In the genomic region with DNA sequence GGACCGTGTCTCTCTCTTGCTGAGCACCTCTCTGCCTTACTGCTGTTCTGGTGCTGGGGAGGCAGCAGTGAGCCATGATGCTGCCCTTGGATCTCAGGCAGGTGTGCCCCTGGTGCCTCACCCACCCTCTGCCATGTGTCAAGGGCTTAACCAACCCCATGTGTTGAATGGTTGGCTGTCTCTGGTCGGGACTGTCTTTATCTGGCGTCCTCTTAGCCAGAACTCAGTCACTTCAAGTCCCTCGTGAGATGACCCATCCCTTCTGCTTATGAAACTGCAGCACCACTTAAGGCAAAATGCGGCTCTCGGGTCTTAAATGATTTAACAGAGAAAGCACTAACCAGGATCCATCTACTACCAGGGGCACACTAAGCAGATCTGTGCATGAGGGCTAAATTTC, we compare ENCODE assay signal across 21 mouse cellular contexts.
DNase-seq lines count a peak whose midpoint lies in the region; ATAC-seq lines count a peak whose summit lies in the region.
"Had no signal": no experiment of that assay in that cellular context is flagged by ENCODE, and none has a peak within 500 bp of the region (broad histone marks: within the 10 kb centered on the region; RNA-seq: fewer than 3 reads in every experiment).

No protein-coding gene starts in this region.

- no peaks in the 10 kb centered on the region for H3K27me3 ChIP-seq in kidney, embryonic 15.5 days
- H3K27me3 ChIP-seq in forebrain, embryonic 15.5 days, result no peaks in the 10 kb centered on the region
- H3K27me3 ChIP-seq in hindbrain, embryonic 15.5 days, result no peaks in the 10 kb centered on the region
- H3K27me3 ChIP-seq in midbrain, embryonic 16.5 days (ENCODE audit: control insufficient read depth, insufficient read depth, low read depth, low read length), result no peaks in the 10 kb centered on the region

- H3K4me2 ChIP-seq in kidney, embryonic 15.5 days, result no peak overlapping the region
- no peak overlapping the region for H3K4me2 ChIP-seq in forebrain, embryonic 15.5 days (replicated peaks)
- no peak overlapping the region for H3K4me2 ChIP-seq in hindbrain, embryonic 15.5 days
- H3K4me2 ChIP-seq in midbrain, embryonic 16.5 days (ENCODE audit: low read length), result peak overlapping the region; percentile 29; the same call in 1 of the 2 replicates
- H3K4me2 ChIP-seq: heart, embryonic 12.5 days; liver, embryonic 11.5 days; lung, embryonic 14.5 days had no signal

- no peaks in the 10 kb centered on the region for H3K9me3 ChIP-seq in kidney, embryonic 15.5 days (replicated peaks)
- H3K9me3 ChIP-seq in forebrain, embryonic 15.5 days, result no peaks in the 10 kb centered on the region
- H3K9me3 ChIP-seq in hindbrain, embryonic 15.5 days, result no peaks in the 10 kb centered on the region
- no peaks in the 10 kb centered on the region for H3K9me3 ChIP-seq in midbrain, embryonic 16.5 days (replicated peaks; ENCODE audit: control insufficient read depth, low read length, poor library complexity, severe bottlenecking)
- H3K9me3 ChIP-seq: embryonic facial prominence, embryonic 10.5 days; heart, embryonic 12.5 days had no signal

- no peak for DNase-seq in kidney, postnatal 14 days
- no peak for DNase-seq in Muller cell, postnatal 12 days (ENCODE audit: inconsistent ontology term)
- no peak for DNase-seq in left cerebral cortex, postnatal 14 days (ENCODE audit: low spot score in 2 of 2)
- DNase-seq: adrenal gland, postnatal 25 days; cerebellum, adult 18-20 months; cerebellum, postnatal 36 days; gastrocnemius, postnatal 36 days; kidney, adult 11 months; lung, embryonic 14.5 days; lung, postnatal 4 days; right cerebral cortex, adult 18-20 months; thymus, adult 2 months had no signal

- 45% methylated on average over 6 of the region's 6 CpGs for WGBS in kidney, embryonic 15.5 days
- WGBS in forebrain, embryonic 15.5 days, result 61% methylated on average over 6 of the region's 6 CpGs
- 51% methylated on average over 6 of the region's 6 CpGs for WGBS in hindbrain, embryonic 15.5 days
- WGBS in midbrain, embryonic 16.5 days, result 43% methylated on average over 6 of the region's 6 CpGs

- no peak overlapping the region for H3K4me3 ChIP-seq in kidney, embryonic 15.5 days (replicated peaks)
- no peak overlapping the region for H3K4me3 ChIP-seq in forebrain, embryonic 15.5 days
- no peak overlapping the region for H3K4me3 ChIP-seq in hindbrain, embryonic 15.5 days
- H3K4me3 ChIP-seq in midbrain, embryonic 16.5 days (ENCODE audit: low read depth, low read length), result no peak overlapping the region
- H3K4me3 ChIP-seq: embryonic facial prominence, embryonic 10.5 days; erythroblast, embryonic 14.5 days; heart, embryonic 12.5 days had no signal

- H3K36me3 ChIP-seq in kidney, embryonic 15.5 days, result no peaks in the 10 kb centered on the region
- no peaks in the 10 kb centered on the region for H3K36me3 ChIP-seq in forebrain, embryonic 15.5 days
- H3K36me3 ChIP-seq in hindbrain, embryonic 15.5 days, result no peaks in the 10 kb centered on the region
- H3K36me3 ChIP-seq in midbrain, embryonic 16.5 days (ENCODE audit: control insufficient read depth, insufficient read depth, low read length), result no peaks in the 10 kb centered on the region
- H3K36me3 ChIP-seq: embryonic facial prominence, embryonic 10.5 days; heart, embryonic 12.5 days had no signal

- H3K9ac ChIP-seq in kidney, embryonic 15.5 days, result no peak overlapping the region
- H3K9ac ChIP-seq in forebrain, embryonic 15.5 days (replicated peaks), result no peak overlapping the region
- no peak overlapping the region for H3K9ac ChIP-seq in hindbrain, embryonic 15.5 days
- H3K9ac ChIP-seq in midbrain, embryonic 16.5 days (ENCODE audit: low read depth, low read length), result no peak overlapping the region
- H3K9ac ChIP-seq: heart, embryonic 12.5 days; lung, embryonic 14.5 days had no signal

- H3K27ac ChIP-seq in kidney, embryonic 15.5 days, result peak overlapping the region; percentile 57
- H3K27ac ChIP-seq in forebrain, embryonic 15.5 days (replicated peaks), result peak overlapping the region; percentile 16
- H3K27ac ChIP-seq in hindbrain, embryonic 15.5 days (replicated peaks), result peak overlapping the region; percentile 56; the same call in 1 of the 2 replicates
- H3K27ac ChIP-seq in midbrain, embryonic 16.5 days (ENCODE audit: low read length), result peak overlapping the region; percentile 64; the same call in 1 of the 2 replicates
- H3K27ac ChIP-seq: embryonic facial prominence, embryonic 10.5 days had no signal

- intact Hi-C loops in left cerebral cortex, postnatal 14 days (cut with DNase I), result no loop called here

- no peak for ATAC-seq in kidney, embryonic 15.5 days (replicated peaks; ENCODE audit: low FRiP score)
- ATAC-seq in forebrain, embryonic 15.5 days (replicated peaks), result no peak
- no peak for ATAC-seq in hindbrain, embryonic 15.5 days (ENCODE audit: low FRiP score, low read depth)
- ATAC-seq in midbrain, embryonic 16.5 days, result no peak
- ATAC-seq in erythroid progenitor cell, adult 5-6 weeks (replicated peaks; ENCODE audit: low FRiP score, poor library complexity, severe bottlenecking), result no peak

- peaks cover 73% of the 10 kb centered on the region for H3K4me1 ChIP-seq in kidney, embryonic 15.5 days
- H3K4me1 ChIP-seq in forebrain, embryonic 15.5 days, result peaks cover 71% of the 10 kb centered on the region
- peaks cover 68% of the 10 kb centered on the region for H3K4me1 ChIP-seq in hindbrain, embryonic 15.5 days (replicated peaks)
- peaks cover 52% of the 10 kb centered on the region for H3K4me1 ChIP-seq in midbrain, embryonic 16.5 days (ENCODE audit: control insufficient read depth, insufficient read depth, low read length)
